Mouse (Mus musculus) liver, postnatal 0 days (tissue): ENCODE measurements around the gene Dusp23. TPM values are rescaled to one million over a fixed set of nuclear protein-coding genes. Genes with fewer than 3 reads are reported as not detected.
A peak's percentile ranks its signal among the peaks of the same experiment; 100 is the strongest.

Experiments
- ATAC-seq: fragments of 200-750 bp; cut with Nextera tagmentation; 2 replicates; pipeline ENCODE4 v1.8.0; 2017; ENCODE audit warnings: mild to moderate bottlenecking, moderate library complexity
- DNase-seq: peaks from one replicate; pipeline ENCODE4 v3.0.0-alpha.2; 2016
- H3K27ac ChIP-seq: fragments of 300-500 bp; sonication (generic); 2 replicates; pipeline ENCODE4 v1.5.1; 2014; ENCODE audit warnings: antibody characterized with exemption, moderate library complexity, mild to moderate bottlenecking, low read depth
- H3K27me3 ChIP-seq: fragments of 300-500 bp; sonication (generic); 2 replicates; pipeline ENCODE4 v1.6.1; 2014; ENCODE audit warnings: low read length, control low read depth, mixed read lengths; ENCODE audit not compliant: insufficient read depth
- H3K36me3 ChIP-seq: fragments of 300-500 bp; sonication (generic); replicated peaks from 2 replicates; pipeline ENCODE4 v1.6.1; 2014; ENCODE audit warnings: mild to moderate bottlenecking, control low read depth, low read length, moderate library complexity, mixed read lengths; ENCODE audit not compliant: insufficient read depth
- H3K4me1 ChIP-seq: fragments of 300-500 bp; sonication (generic); 2 replicates; pipeline ENCODE4 v1.6.1; 2014; ENCODE audit warnings: antibody characterized with exemption, mild to moderate bottlenecking, control low read depth; ENCODE audit not compliant: insufficient read depth
- H3K4me2 ChIP-seq: fragments of 300-500 bp; sonication (generic); 2 replicates; pipeline ENCODE4 v1.6.1; 2014; ENCODE audit warnings: low read depth, mild to moderate bottlenecking, low read length, moderate library complexity, mixed read lengths
- H3K4me3 ChIP-seq: fragments of 300-500 bp; sonication (generic); 2 replicates; pipeline ENCODE4 v1.5.1; 2014; ENCODE audit warnings: low read depth, low read length
- H3K9ac ChIP-seq: fragments of 300-500 bp; sonication (generic); replicated peaks from 2 replicates; pipeline ENCODE4 v1.6.1; 2014; ENCODE audit warnings: mild to moderate bottlenecking, moderate library complexity
- H3K9me3 ChIP-seq: fragments of 300-500 bp; sonication (generic); 2 replicates; pipeline ENCODE4 v1.6.1; 2016; ENCODE audit warnings: mild to moderate bottlenecking, control low read depth, low read length, mixed read lengths
- CTCF ChIP-seq: sonication (generic); IDR thresholded peaks from 2 replicates; pipeline ENCODE4 v1.5.1; 2016; ENCODE audit warnings: antibody characterized with exemption, low read depth
- EP300 ChIP-seq: IDR thresholded peaks from 2 replicates; pipeline ENCODE4 v1.6.1; 2016; ENCODE audit warnings: antibody characterized with exemption, low read depth, mild to moderate bottlenecking
- WGBS: fragments of 180-500 bp; shearing (Covaris S2); extraction: QIAGEN DNeasy Blood & Tissue Kit; methylation state at CpG from one replicate; pipeline ENCODE4 v1.1.7; 2014; ENCODE audit not compliant: insufficient replicate concordance; 5-methylcytosine and 5-hydroxymethylcytosine counted together
- polyA plus RNA-seq: library from polyadenylated mRNA; unstranded; fragments of >200 nt; fragmentation: Nextera tagmentation; extraction: Ambion mirVana; gene quantifications from 2 replicates; pipeline ENCODE4 v1.2.1, GENCODE M21; 2015

Gene Dusp23
- polyA plus RNA-seq, 1 experiment from 2014 or later = 12.1 TPM

GRCm38 (mm10) chr1:172602326-172602725 lies 30.4 kb downstream of the Dusp23 start, which contains the start of gene Fcrl6:
Gene Fcrl6 (minus strand): TSS chr1:172602551.
- 41% methylated on average over 1 of the region's 1 CpGs for WGBS
- no peaks in the 10 kb centered on the region for H3K36me3 ChIP-seq
- H3K27ac ChIP-seq = no peak within 1 kb of the TSS
- no peaks in the 10 kb centered on the region for H3K4me1 ChIP-seq
- TF ChIP-seq CTCF (no peak), EP300 (no peak)
- no peaks in the 10 kb centered on the region for H3K27me3 ChIP-seq
- no peak within 1 kb of the TSS for H3K4me2 ChIP-seq
- DNase-seq (no peak), ATAC-seq (no peak)
- H3K9me3 ChIP-seq = no peaks in the 10 kb centered on the region
- no peak within 1 kb of the TSS for H3K4me3 ChIP-seq
- no peak within 1 kb of the TSS for H3K9ac ChIP-seq

GRCm38 (mm10) chr1:172594495-172594894 lies 38.3 kb downstream of the Dusp23 start:
- no peaks in the 10 kb centered on the region for H3K27me3 ChIP-seq
- ATAC-seq (no peak), DNase-seq (peak; percentile 29)
- H3K36me3 ChIP-seq = no peaks in the 10 kb centered on the region
- H3K4me3 ChIP-seq = no peak overlapping the region
- H3K9me3 ChIP-seq = no peaks in the 10 kb centered on the region
- H3K4me1 ChIP-seq = no peaks in the 10 kb centered on the region
- H3K4me2 ChIP-seq = no peak overlapping the region
- H3K9ac ChIP-seq = no peak overlapping the region
- no peak overlapping the region for H3K27ac ChIP-seq
- TF ChIP-seq CTCF (peak; percentile 63), EP300 (no peak)

GRCm38 (mm10) chr1:172593956-172594355 lies 38.8 kb downstream of the Dusp23 start:
- Histone ChIP-seq H3K9ac (no peak overlapping the region), H3K27me3 (no peaks in the 10 kb centered on the region), H3K9me3 (no peaks in the 10 kb centered on the region), H3K4me3 (no peak overlapping the region), H3K36me3 (no peaks in the 10 kb centered on the region), H3K4me1 (no peaks in the 10 kb centered on the region), H3K27ac (no peak overlapping the region), H3K4me2 (no peak overlapping the region)
- DNase-seq = no peak
- no peak for ATAC-seq
- 34% methylated on average over 2 of the region's 2 CpGs for WGBS
- no peak for TF ChIP-seq EP300
- no peak for TF ChIP-seq CTCF

GRCm38 (mm10) chr1:172593321-172593720 lies 39.4 kb downstream of the Dusp23 start:
- Histone ChIP-seq H3K9ac (no peak overlapping the region), H3K9me3 (no peaks in the 10 kb centered on the region), H3K27me3 (no peaks in the 10 kb centered on the region), H3K4me3 (no peak overlapping the region), H3K36me3 (no peaks in the 10 kb centered on the region), H3K4me1 (no peaks in the 10 kb centered on the region), H3K27ac (no peak overlapping the region), H3K4me2 (no peak overlapping the region)
- no peak for DNase-seq
- 56% methylated on average over 3 of the region's 3 CpGs for WGBS
- ATAC-seq = no peak
- no peak for TF ChIP-seq CTCF
- TF ChIP-seq EP300 = no peak

- no peak within 1 kb of the TSS for H3K27ac ChIP-seq
- H3K9me3 ChIP-seq = no peaks in the 10 kb centered on the region
- WGBS = 58% methylated on average over 7 of the region's 7 CpGs
- no peaks in the 10 kb centered on the region for H3K27me3 ChIP-seq
- DNase-seq (no peak), ATAC-seq (no peak)
- no peak within 1 kb of the TSS for H3K9ac ChIP-seq
- H3K4me2 ChIP-seq = no peak within 1 kb of the TSS
- no peak for TF ChIP-seq EP300
- no peak within 1 kb of the TSS for H3K4me3 ChIP-seq
- H3K4me1 ChIP-seq = no peaks in the 10 kb centered on the region
- no peaks in the 10 kb centered on the region for H3K36me3 ChIP-seq
Observed at GRCm38 (mm10) chr1:172590385-172590784, 42.4 kb downstream of the Dusp23 start, which contains the start of gene Slamf8. Gene Slamf8 (minus strand): TSS chr1:172590568.

GRCm38 (mm10) chr1:172585612-172586567 lies 46.9 kb downstream of the Dusp23 start:
- H3K9me3 ChIP-seq = no peaks in the 10 kb centered on the region
- ATAC-seq (no peak), DNase-seq (no peak)
- H3K4me3 ChIP-seq = no peak overlapping the region
- no peaks in the 10 kb centered on the region for H3K4me1 ChIP-seq
- 44% methylated on average over 26 of the region's 26 CpGs for WGBS
- H3K9ac ChIP-seq = no peak overlapping the region
- no peak overlapping the region for H3K27ac ChIP-seq
- no peak overlapping the region for H3K4me2 ChIP-seq
- H3K27me3 ChIP-seq = no peaks in the 10 kb centered on the region
- H3K36me3 ChIP-seq = no peaks in the 10 kb centered on the region
- TF ChIP-seq EP300 = no peak
- no peak for TF ChIP-seq CTCF
